Comparison of ENCODE assay signal across 8 mouse cellular contexts in the genomic region with DNA sequence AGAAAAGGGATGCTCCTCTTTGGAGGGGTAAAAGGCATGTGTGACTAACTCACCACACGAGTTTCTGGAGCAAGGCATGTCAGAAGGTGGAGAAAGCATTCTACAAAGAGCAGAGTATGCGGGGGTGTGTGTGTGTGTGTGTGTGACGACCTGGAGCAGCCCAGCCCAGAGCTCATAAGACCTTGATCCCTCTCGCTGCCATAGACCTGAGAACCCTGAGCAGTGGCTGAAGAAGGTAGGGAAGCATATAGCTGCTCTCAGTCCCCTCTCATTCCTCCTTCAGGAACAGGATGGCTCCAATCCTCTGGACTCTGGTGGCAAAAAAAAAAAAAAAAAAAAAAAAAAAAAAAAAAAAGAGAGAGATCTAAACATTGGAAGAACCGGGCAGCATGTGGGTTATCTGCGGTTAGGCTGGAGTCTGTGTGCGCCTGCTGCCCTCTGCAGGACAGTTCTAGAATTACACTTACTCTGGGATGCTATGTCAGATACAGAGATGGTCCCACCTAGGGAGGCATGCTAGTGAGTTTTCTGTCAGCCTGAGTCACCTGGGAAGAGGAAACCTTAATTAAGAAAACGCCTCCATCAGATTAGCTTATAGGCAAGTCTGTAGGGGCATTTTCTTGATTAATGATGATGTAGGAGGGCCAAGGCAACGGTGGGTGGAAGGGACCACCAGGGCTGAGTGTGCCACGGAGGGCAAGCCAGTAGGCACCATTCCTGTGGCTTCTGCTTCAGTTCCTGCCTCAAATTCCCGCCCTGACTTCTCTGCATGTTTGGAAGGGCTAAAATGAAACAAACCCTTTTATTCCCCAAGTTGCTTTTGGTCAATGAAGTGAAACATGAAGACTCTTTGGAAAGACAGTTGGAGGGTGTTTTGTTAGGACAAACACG. TPM values are rescaled to one million over a fixed set of nuclear protein-coding genes. Genes with fewer than 3 reads are reported as not detected.
DNase-seq lines count a peak whose midpoint lies in the region; ATAC-seq and TF ChIP-seq lines count a peak whose summit lies in the region.

No protein-coding gene starts in this region.

- peaks cover 6% of the 10 kb centered on the region; the same call in 1 of the 2 replicates for H3K36me3 ChIP-seq in liver, postnatal 0 days (replicated peaks; ENCODE audit: insufficient read depth, low read length)

- H3K4me2 ChIP-seq in liver, postnatal 0 days (ENCODE audit: low read depth, low read length) = no peak overlapping the region

- no peak overlapping the region for H3K4me3 ChIP-seq in liver, postnatal 0 days (ENCODE audit: low read depth, low read length)

- no peaks in the 10 kb centered on the region for H3K9me3 ChIP-seq in liver, postnatal 0 days (ENCODE audit: low read length)

- no peak overlapping the region for H3K27ac ChIP-seq in liver, postnatal 0 days (ENCODE audit: low read depth)

- no peak for TF ChIP-seq EP300 in liver, postnatal 0 days (IDR thresholded peaks at IDR 0.05; ENCODE audit: low read depth)

- no peaks in the 10 kb centered on the region for H3K27me3 ChIP-seq in liver, postnatal 0 days (ENCODE audit: insufficient read depth, low read length)

- peak; percentile 84 for ATAC-seq in CD4-positive, CD25-positive, alpha-beta regulatory T cell, adult 4 months
- 0 out of 2 replicates have a peak, but pooled peaks have one; percentile 42 for ATAC-seq in liver, postnatal 0 days
- ATAC-seq in neutrophil, adult 5-6 weeks (ENCODE audit: extremely low read depth, insufficient number of reproducible peaks, low FRiP score, poor library complexity, severe bottlenecking) = peak; percentile 63

- 26% methylated on average over 12 of the region's 12 CpGs for WGBS in liver, postnatal 0 days (ENCODE audit: insufficient replicate concordance)

- intact Hi-C loops in gastrocnemius, postnatal 14 days (cut with DNase I; ENCODE audit: low total_unique reads) = loop anchor here (5.0 kb wide), 1 partner anchor 1020 kb away; no protein-coding TSS in a partner anchor

- peak; percentile 78 to 93 for DNase-seq in adrenal gland, adult (ENCODE audit: inconsistent age in 2 of 2, low spot score in 1 of 2)
- peak; percentile 88 for DNase-seq in embryo, embryonic 10.5 days (ENCODE audit: low spot score)
- peak; percentile 68 for DNase-seq in gastrocnemius, postnatal 14 days
- DNase-seq in kidney, postnatal 25 days = peak; percentile 74 to 85
- peak; percentile 76 for DNase-seq in liver, postnatal 0 days
- peak; percentile 69 for DNase-seq in thymus, postnatal 14 days

- TF ChIP-seq CTCF in liver, postnatal 0 days (IDR thresholded peaks at IDR 0.05; ENCODE audit: low read depth) = peak; percentile 90

- no peak overlapping the region for H3K9ac ChIP-seq in liver, postnatal 0 days (replicated peaks)

- H3K4me1 ChIP-seq in liver, postnatal 0 days (ENCODE audit: insufficient read depth) = no peaks in the 10 kb centered on the region

RNA-seq across cellular contexts. Expression of gene Rgma, which starts 47.2 kb away (rescaled TPM):
- not detected for polyA plus RNA-seq in CD4-positive, CD25-positive, alpha-beta regulatory T cell, adult 4 months (2017; shearing (Covaris generic))
- total RNA-seq in gastrocnemius, postnatal 14 days (2021) = 10 to 100 TPM; 53.4 to 73.5 TPM
- 0.12 TPM in 2 replicates for polyA plus RNA-seq in liver, postnatal 0 days (2015; fragmentation: Nextera tagmentation; extraction: Ambion mirVana)
- not detected in 2 replicates for total RNA-seq in neutrophil, adult 5-6 weeks (2017)

Comparison
In these comparisons a context has a peak if more than half of its experiments do, and no peak if none do; other contexts are left out.
1. RNA of gene Rgma, which starts 47.2 kb away (total RNA-seq): 53.4 to 73.5 TPM in gastrocnemius, postnatal 14 days; not detected in neutrophil, adult 5-6 weeks; every median in the first group is over 10 times any median in the second.
2. Peak in every context shown above with its lines, with median percentiles within 50 percentile points of each other: ATAC-seq and DNase-seq.